Mouse (Mus musculus) erythroid progenitor cell, adult 5-6 weeks (primary cell): ENCODE results near the gene Slc7a12. TPM values are rescaled to one million over a fixed set of nuclear protein-coding genes. Genes with fewer than 3 reads are reported as not detected.

ENCODE experiments used
- ATAC-seq: replicated peaks from 2 replicates; pipeline ENCODE4 v1.8.0; 2016; ENCODE audit warnings: moderate number of reproducible peaks, mild to moderate bottlenecking, moderate TSS enrichment, inconsistent platforms; ENCODE audit not compliant: poor library complexity, low FRiP score, severe bottlenecking
- total RNA-seq, 2 experiments: library from RNA; stranded (forward) in 1 of 2; stranded (reverse) in 1 of 2; fragments of 150-400 nt in 1 of 2; fragments of 186-747, 209-891 nt in 1 of 2; gene quantifications; 2 replicates each; pipeline versions ENCODE4 v1.2.3 to v1.2.4; 2015 to 2017; ENCODE audit warnings: low replicate concordance in 2 of 2

Gene Slc7a12
- total RNA-seq (2015; ENCODE audit: low replicate concordance) (not detected in 2 replicates), total RNA-seq (2017; ENCODE audit: low replicate concordance) (0.64 TPM in 1 of 2 replicates, not detected in the other)

GRCm38 (mm10) chr3:14480397-14480796, at the start of gene Slc7a12:
TSS of gene Slc7a12 (plus strand) at chr3:14480697.
- ATAC-seq: no peak

DNA sequence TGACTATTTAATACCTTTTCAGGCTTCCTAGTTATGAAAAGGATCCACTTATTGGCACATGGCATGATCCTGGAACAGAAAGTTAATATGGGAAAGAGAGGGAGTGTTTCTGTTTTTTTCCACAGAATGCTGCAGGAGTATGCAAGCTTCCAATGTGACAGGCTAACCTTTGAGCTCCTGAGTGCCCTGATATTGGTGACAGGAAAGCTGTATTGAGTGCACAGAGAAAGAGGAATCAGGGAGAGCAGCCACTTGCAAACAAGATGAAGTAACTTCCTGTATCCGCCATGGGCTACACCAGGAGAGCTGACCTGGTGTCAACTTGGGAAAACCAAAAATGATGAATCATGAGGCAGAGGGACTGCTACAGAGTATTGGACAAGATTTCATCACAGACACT, 48.1 kb upstream of the Slc7a12 start:
- ATAC-seq: no peak

GRCm38 (mm10) chr3:14446015-14446414, 34.5 kb upstream of the Slc7a12 start:
- no peak for ATAC-seq

DNA sequence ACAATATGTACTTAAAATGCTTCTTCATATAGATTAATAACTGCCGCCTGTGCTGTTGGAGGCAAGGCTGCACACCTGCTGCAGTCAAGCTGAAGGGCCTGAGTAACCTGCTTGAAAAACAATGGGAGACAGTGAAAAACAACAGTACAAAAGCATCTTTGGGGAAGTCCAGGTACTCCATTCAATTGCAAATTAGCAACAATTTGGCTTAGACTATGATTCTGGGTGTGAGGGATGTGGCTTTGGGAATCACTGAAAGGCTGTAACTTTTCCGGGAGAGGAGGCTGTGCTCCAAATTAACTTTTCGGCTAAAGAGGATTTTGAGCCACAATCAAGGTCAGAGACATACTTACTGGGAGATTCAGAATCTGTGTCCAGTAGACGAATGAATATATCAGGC, 33.8 kb upstream of the Slc7a12 start:
- ATAC-seq: no peak

Other genes starting within 250 kb of the Slc7a12 start
- gene 1810022K09Rik, start 130.6 kb downstream of the Slc7a12 start, total RNA-seq (2015; ENCODE audit: low replicate concordance): 59.5 and 100 TPM in 2 replicates
- 92.2 and 174 TPM in 2 replicates for gene 1810022K09Rik, start 130.6 kb downstream of the Slc7a12 start, total RNA-seq (2017; ENCODE audit: low replicate concordance)
- gene Car13, start 161.0 kb downstream of the Slc7a12 start, total RNA-seq (2015; ENCODE audit: low replicate concordance): 5.0 and 8.6 TPM in 2 replicates
- gene Car13, start 161.0 kb downstream of the Slc7a12 start, total RNA-seq (2017; ENCODE audit: low replicate concordance): 0.83 and 1.2 TPM in 2 replicates